In the genomic region with DNA sequence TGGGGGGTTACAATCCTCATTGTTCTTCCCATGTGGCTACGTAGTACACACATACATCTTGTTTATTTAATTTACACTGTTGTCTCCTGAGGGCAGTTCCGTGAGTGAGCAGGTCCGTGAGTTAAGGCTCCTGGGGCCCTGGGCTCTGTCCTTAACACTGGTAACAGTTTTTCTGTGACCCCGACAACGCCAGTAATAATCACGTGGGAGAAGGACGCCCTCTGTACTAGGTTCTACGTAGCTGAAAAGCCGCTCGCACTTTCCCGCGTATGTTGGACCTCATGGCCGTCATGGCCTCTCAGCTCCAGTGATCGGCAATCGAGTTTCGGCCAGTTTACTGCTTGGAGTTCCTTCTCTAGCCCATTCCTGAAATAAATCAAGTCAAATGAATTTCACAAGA, we compare ENCODE assay signal across 24 mouse cellular contexts. TPM values are rescaled to one million over a fixed set of nuclear protein-coding genes. Genes with fewer than 3 reads are reported as not detected.
DNase-seq lines count a peak whose midpoint lies in the region; ATAC-seq lines count a peak whose summit lies in the region.
"Had no signal": no experiment of that assay in that cellular context is flagged by ENCODE, and none has a peak within 500 bp of the region (broad histone marks: within the 10 kb centered on the region; RNA-seq: fewer than 3 reads in every experiment).

No protein-coding gene starts in this region.

- H3K9ac ChIP-seq in hindbrain, embryonic 15.5 days: no peak overlapping the region
- no peak overlapping the region for H3K9ac ChIP-seq in hindbrain, embryonic 16.5 days (ENCODE audit: low read depth, low read length)
- no peak overlapping the region for H3K9ac ChIP-seq in stomach, embryonic 15.5 days
- H3K9ac ChIP-seq: heart, embryonic 13.5 days; hindbrain, embryonic 14.5 days; limb, embryonic 12.5 days; liver, postnatal 0 days; midbrain, embryonic 12.5 days; neural tube, embryonic 15.5 days had no signal

- H3K4me3 ChIP-seq in hindbrain, embryonic 15.5 days: no peak overlapping the region
- H3K4me3 ChIP-seq in hindbrain, embryonic 16.5 days (ENCODE audit: low read length): no peak overlapping the region
- H3K4me3 ChIP-seq in embryonic facial prominence, embryonic 10.5 days: peak overlapping the region; percentile 15; the same call in 1 of the 2 replicates
- no peak overlapping the region for H3K4me3 ChIP-seq in stomach, embryonic 15.5 days (replicated peaks)
- H3K4me3 ChIP-seq: forebrain, embryonic 10.5 days; heart, embryonic 13.5 days; limb, embryonic 12.5 days; midbrain, embryonic 12.5 days; neural tube, embryonic 15.5 days had no signal

- 41% methylated on average over 16 of the region's 16 CpGs for WGBS in hindbrain, embryonic 15.5 days
- 51% methylated on average over 16 of the region's 16 CpGs for WGBS in hindbrain, embryonic 16.5 days
- 49% methylated on average over 16 of the region's 16 CpGs for WGBS in embryonic facial prominence, embryonic 10.5 days
- 55% methylated on average over 16 of the region's 16 CpGs for WGBS in stomach, embryonic 15.5 days

- DNase-seq in ES-CJ7 (ENCODE audit: low read depth, low spot score): peak; percentile 70
- DNase-seq in embryonic facial prominence, embryonic 10.5 days (ENCODE audit: low spot score): peak; percentile 21
- DNase-seq in left cerebral cortex, adult 18-20 months (ENCODE audit: low spot score in 2 of 2): no peak
- DNase-seq in layer of hippocampus, postnatal 36 days: no peak
- DNase-seq: cerebellum, adult 11 months; cerebellum, postnatal 10 days; gastrocnemius, postnatal 14 days; heart, adult 18-20 months; heart, postnatal 14 days; liver, postnatal 0 days; lung, postnatal 10 days; thymus, postnatal 36 days had no signal

- no peaks in the 10 kb centered on the region for H3K4me1 ChIP-seq in hindbrain, embryonic 15.5 days (replicated peaks)
- no peaks in the 10 kb centered on the region for H3K4me1 ChIP-seq in hindbrain, embryonic 16.5 days (ENCODE audit: control insufficient read depth, insufficient read depth, low read depth, low read length)
- H3K4me1 ChIP-seq in embryonic facial prominence, embryonic 10.5 days: peaks cover 10% of the 10 kb centered on the region
- H3K4me1 ChIP-seq in stomach, embryonic 15.5 days: no peaks in the 10 kb centered on the region
- H3K4me1 ChIP-seq: heart, embryonic 13.5 days; limb, embryonic 12.5 days; midbrain, embryonic 12.5 days; neural tube, embryonic 15.5 days had no signal

- peak overlapping the region; percentile 15; the same call in 1 of the 2 replicates for H3K4me2 ChIP-seq in hindbrain, embryonic 15.5 days
- H3K4me2 ChIP-seq in hindbrain, embryonic 16.5 days (ENCODE audit: low read length): no peak overlapping the region
- H3K4me2 ChIP-seq in stomach, embryonic 15.5 days: no peak overlapping the region
- H3K4me2 ChIP-seq: heart, embryonic 13.5 days; hindbrain, embryonic 14.5 days; limb, embryonic 12.5 days; liver, embryonic 11.5 days; midbrain, embryonic 12.5 days; neural tube, embryonic 15.5 days had no signal

- H3K9me3 ChIP-seq in hindbrain, embryonic 15.5 days: no peaks in the 10 kb centered on the region
- H3K9me3 ChIP-seq in hindbrain, embryonic 16.5 days (ENCODE audit: control insufficient read depth, low read length): no peaks in the 10 kb centered on the region
- H3K9me3 ChIP-seq in embryonic facial prominence, embryonic 10.5 days: no peaks in the 10 kb centered on the region
- H3K9me3 ChIP-seq in stomach, embryonic 15.5 days: no peaks in the 10 kb centered on the region
- H3K9me3 ChIP-seq: forebrain, embryonic 10.5 days; heart, embryonic 13.5 days; limb, embryonic 12.5 days; midbrain, embryonic 12.5 days; neural tube, embryonic 15.5 days had no signal

- H3K27ac ChIP-seq in hindbrain, embryonic 15.5 days (replicated peaks): no peak overlapping the region
- no peak overlapping the region for H3K27ac ChIP-seq in hindbrain, embryonic 16.5 days (ENCODE audit: low read depth, low read length)
- H3K27ac ChIP-seq in embryonic facial prominence, embryonic 10.5 days (replicated peaks): peak overlapping the region; percentile 14; the same call in 1 of the 2 replicates
- H3K27ac ChIP-seq in stomach, embryonic 15.5 days: peak overlapping the region; percentile 64; the same call in 1 of the 2 replicates
- H3K27ac ChIP-seq: forebrain, embryonic 10.5 days; heart, embryonic 13.5 days; hindbrain, embryonic 14.5 days; limb, embryonic 12.5 days; midbrain, embryonic 12.5 days; neural tube, embryonic 15.5 days had no signal

- no peak for ATAC-seq in hindbrain, embryonic 15.5 days (ENCODE audit: low FRiP score, low read depth)
- ATAC-seq in hindbrain, embryonic 16.5 days: no peak
- ATAC-seq in stomach, embryonic 15.5 days (ENCODE audit: insufficient read depth, low FRiP score, low read depth): no peak
- ATAC-seq in megakaryocyte-erythroid progenitor cell, adult 5-6 weeks (replicated peaks; ENCODE audit: low FRiP score, low TSS enrichment, poor library complexity, severe bottlenecking): no peak
- ATAC-seq: forebrain, embryonic 16.5 days; liver, postnatal 0 days had no signal

- no peaks in the 10 kb centered on the region for H3K36me3 ChIP-seq in hindbrain, embryonic 15.5 days
- H3K36me3 ChIP-seq in hindbrain, embryonic 16.5 days (ENCODE audit: control insufficient read depth, insufficient read depth, low read length): no peaks in the 10 kb centered on the region
- no peaks in the 10 kb centered on the region for H3K36me3 ChIP-seq in embryonic facial prominence, embryonic 10.5 days (replicated peaks)
- H3K36me3 ChIP-seq in stomach, embryonic 15.5 days: no peaks in the 10 kb centered on the region
- H3K36me3 ChIP-seq: forebrain, embryonic 10.5 days; heart, embryonic 13.5 days; limb, embryonic 12.5 days; midbrain, embryonic 12.5 days; neural tube, embryonic 15.5 days had no signal

- peaks cover 5% of the 10 kb centered on the region for H3K27me3 ChIP-seq in hindbrain, embryonic 15.5 days
- H3K27me3 ChIP-seq in hindbrain, embryonic 16.5 days (replicated peaks; ENCODE audit: control insufficient read depth, insufficient read depth, low read length): no peaks in the 10 kb centered on the region; the same call in 1 of the 2 replicates
- H3K27me3 ChIP-seq in embryonic facial prominence, embryonic 10.5 days (replicated peaks; ENCODE audit: low read depth, poor library complexity, severe bottlenecking): peaks cover 2% of the 10 kb centered on the region; the same call in 1 of the 2 replicates
- H3K27me3 ChIP-seq in stomach, embryonic 15.5 days (replicated peaks): no peaks in the 10 kb centered on the region
- H3K27me3 ChIP-seq: heart, embryonic 13.5 days; limb, embryonic 12.5 days; neural tube, embryonic 15.5 days had no signal

RNA-seq across cellular contexts. Expression of a gene that starts 6.4 kb away (rescaled TPM):
- polyA plus RNA-seq in hindbrain, embryonic 15.5 days (2015; fragmentation: Nextera tagmentation; extraction: Ambion mirVana): 7.2 and 7.9 TPM in 2 replicates
- polyA plus RNA-seq in hindbrain, embryonic 16.5 days (2015; fragmentation: Nextera tagmentation; extraction: Ambion mirVana): 6.3 and 8.1 TPM in 2 replicates
- polyA plus RNA-seq in embryonic facial prominence, embryonic 10.5 days (2016; fragmentation: Nextera tagmentation; extraction: Ambion mirVana): 34.8 and 37.1 TPM in 2 replicates
- polyA plus RNA-seq in stomach, embryonic 15.5 days (2015; fragmentation: Nextera tagmentation; extraction: Ambion mirVana): 23.7 and 25.5 TPM in 2 replicates
- 1 to 10 TPM; 3.0 to 3.4 TPM for total RNA-seq in left cerebral cortex, adult 18-20 months (2021)
- total RNA-seq in megakaryocyte-erythroid progenitor cell, adult 5-6 weeks (2014; fragmentation: Nextera tagmentation): 0.90 TPM in 1 of 2 replicates, not detected in the other
- total RNA-seq in megakaryocyte-erythroid progenitor cell, adult 5-6 weeks (2017): not detected in 2 replicates
- total RNA-seq in layer of hippocampus, postnatal 36 days (2021): 1 to 10 TPM; 2.9 to 3.6 TPM

Comparison
In these comparisons a context has a peak if more than half of its experiments do, and no peak if none do; other contexts are left out.
1. H3K27ac ChIP-seq: peak in embryonic facial prominence, embryonic 10.5 days (single experiment) and stomach, embryonic 15.5 days (single experiment); none in hindbrain, embryonic 15.5 days (single experiment) and hindbrain, embryonic 16.5 days (single experiment).
2. DNase-seq: peak in ES-CJ7 (single experiment) and embryonic facial prominence, embryonic 10.5 days (single experiment); none in left cerebral cortex, adult 18-20 months (0 of 2) and layer of hippocampus, postnatal 36 days (0 of 2).